Mouse (Mus musculus) liver, postnatal 0 days (tissue): ENCODE data around the gene Synpr. TPM values are rescaled to one million over a fixed set of nuclear protein-coding genes. Genes with fewer than 3 reads are reported as not detected.

Experiments
- ATAC-seq: fragments of 200-750 bp; cut with Nextera tagmentation; 2 replicates; pipeline ENCODE4 v1.8.0; 2017; ENCODE audit warnings: mild to moderate bottlenecking, moderate library complexity
- DNase-seq: peaks from one replicate; pipeline ENCODE4 v3.0.0-alpha.2; 2016
- H3K27ac ChIP-seq: fragments of 300-500 bp; sonication (generic); 2 replicates; pipeline ENCODE4 v1.5.1; 2014; ENCODE audit warnings: antibody characterized with exemption, moderate library complexity, mild to moderate bottlenecking, low read depth
- H3K27me3 ChIP-seq: fragments of 300-500 bp; sonication (generic); 2 replicates; pipeline ENCODE4 v1.6.1; 2014; ENCODE audit warnings: low read length, control low read depth, mixed read lengths; ENCODE audit not compliant: insufficient read depth
- H3K36me3 ChIP-seq: fragments of 300-500 bp; sonication (generic); replicated peaks from 2 replicates; pipeline ENCODE4 v1.6.1; 2014; ENCODE audit warnings: mild to moderate bottlenecking, control low read depth, low read length, moderate library complexity, mixed read lengths; ENCODE audit not compliant: insufficient read depth
- H3K4me1 ChIP-seq: fragments of 300-500 bp; sonication (generic); 2 replicates; pipeline ENCODE4 v1.6.1; 2014; ENCODE audit warnings: antibody characterized with exemption, mild to moderate bottlenecking, control low read depth; ENCODE audit not compliant: insufficient read depth
- H3K4me2 ChIP-seq: fragments of 300-500 bp; sonication (generic); 2 replicates; pipeline ENCODE4 v1.6.1; 2014; ENCODE audit warnings: low read depth, mild to moderate bottlenecking, low read length, moderate library complexity, mixed read lengths
- H3K4me3 ChIP-seq: fragments of 300-500 bp; sonication (generic); 2 replicates; pipeline ENCODE4 v1.5.1; 2014; ENCODE audit warnings: low read depth, low read length
- H3K9ac ChIP-seq: fragments of 300-500 bp; sonication (generic); replicated peaks from 2 replicates; pipeline ENCODE4 v1.6.1; 2014; ENCODE audit warnings: mild to moderate bottlenecking, moderate library complexity
- H3K9me3 ChIP-seq: fragments of 300-500 bp; sonication (generic); 2 replicates; pipeline ENCODE4 v1.6.1; 2016; ENCODE audit warnings: mild to moderate bottlenecking, control low read depth, low read length, mixed read lengths
- CTCF ChIP-seq: sonication (generic); IDR thresholded peaks from 2 replicates; pipeline ENCODE4 v1.5.1; 2016; ENCODE audit warnings: antibody characterized with exemption, low read depth
- EP300 ChIP-seq: IDR thresholded peaks from 2 replicates; pipeline ENCODE4 v1.6.1; 2016; ENCODE audit warnings: antibody characterized with exemption, low read depth, mild to moderate bottlenecking
- WGBS: fragments of 180-500 bp; shearing (Covaris S2); extraction: QIAGEN DNeasy Blood & Tissue Kit; methylation state at CpG from one replicate; pipeline ENCODE4 v1.1.7; 2014; ENCODE audit not compliant: insufficient replicate concordance; 5-methylcytosine and 5-hydroxymethylcytosine counted together
- polyA plus RNA-seq: library from polyadenylated mRNA; unstranded; fragments of >200 nt; fragmentation: Nextera tagmentation; extraction: Ambion mirVana; gene quantifications from 2 replicates; pipeline ENCODE4 v1.2.1, GENCODE M21; 2015

The Synpr gene
- polyA plus RNA-seq, 1 experiment from 2014 or later: not detected

DNA sequence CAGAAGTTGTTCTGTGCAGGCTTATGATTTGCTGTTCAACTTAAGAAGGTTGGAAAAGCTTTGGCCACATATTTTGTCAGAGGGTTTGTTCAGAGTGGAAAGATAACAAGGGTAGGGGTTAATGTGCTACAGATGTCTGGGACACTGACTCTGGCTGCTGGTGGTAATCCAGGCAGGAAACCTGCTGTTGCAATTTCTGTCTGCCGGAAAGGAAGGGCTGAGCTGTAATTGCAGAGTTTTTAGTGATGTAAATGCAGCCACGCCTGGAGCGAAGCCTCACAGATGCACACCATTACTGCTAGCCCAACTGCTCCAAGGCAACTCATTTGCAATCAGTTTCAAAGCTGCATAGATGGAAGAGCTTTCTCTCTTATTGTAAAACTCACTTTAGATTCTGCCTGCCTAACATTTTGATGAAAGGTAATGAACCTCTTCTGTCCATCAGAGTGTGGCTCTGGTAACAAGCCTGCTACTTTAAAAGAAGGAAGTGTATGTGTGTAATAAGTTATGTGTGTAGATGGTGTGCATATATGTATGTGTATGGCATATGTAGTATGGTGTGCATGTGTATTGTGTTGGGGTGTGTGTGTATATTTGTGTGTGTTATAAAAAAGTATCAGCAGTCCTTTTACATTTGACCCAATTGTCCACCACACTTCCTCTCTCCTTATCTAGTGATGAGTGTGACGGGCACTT, 64.7 kb downstream of the Synpr start:
- Histone ChIP-seq H3K4me3 (no peak overlapping the region), H3K4me2 (no peak overlapping the region), H3K27ac (no peak overlapping the region), H3K9ac (no peak overlapping the region), H3K9me3 (no peaks in the 10 kb centered on the region), H3K36me3 (no peaks in the 10 kb centered on the region), H3K27me3 (no peaks in the 10 kb centered on the region), H3K4me1 (no peaks in the 10 kb centered on the region)
- DNase-seq (no peak), ATAC-seq (no peak)
- TF ChIP-seq CTCF (no peak), EP300 (no peak)
- 51% methylated on average over 4 of the region's 4 CpGs for WGBS

DNA sequence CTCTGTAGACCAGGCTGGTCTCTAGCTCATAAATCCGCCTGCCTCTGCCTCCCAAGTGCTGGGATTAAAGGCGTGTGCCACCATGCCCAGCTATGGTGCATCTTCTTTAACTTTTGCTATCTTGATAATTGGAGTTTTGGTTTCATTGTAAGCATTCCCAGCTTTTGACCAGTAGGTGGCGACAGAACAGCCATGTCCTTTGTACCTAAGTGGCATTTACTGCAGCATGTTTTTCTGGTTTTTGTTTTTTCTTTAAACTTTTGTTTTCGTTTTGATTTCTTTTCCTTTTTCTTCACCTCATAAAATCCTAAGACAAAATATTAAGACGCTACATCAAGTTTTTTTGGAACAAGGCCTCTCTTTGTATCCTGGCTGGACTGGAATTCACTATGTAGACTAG, 69.6 kb downstream of the Synpr start:
- H3K9me3 ChIP-seq: no peaks in the 10 kb centered on the region
- H3K27ac ChIP-seq: no peak overlapping the region
- no peak overlapping the region for H3K4me2 ChIP-seq
- H3K4me3 ChIP-seq: no peak overlapping the region
- ATAC-seq: no peak
- H3K36me3 ChIP-seq: no peaks in the 10 kb centered on the region
- H3K9ac ChIP-seq: no peak overlapping the region
- DNase-seq: no peak
- WGBS: 25% methylated on average over 5 of the region's 5 CpGs
- no peaks in the 10 kb centered on the region for H3K4me1 ChIP-seq
- no peaks in the 10 kb centered on the region for H3K27me3 ChIP-seq
- peak; percentile 77 for TF ChIP-seq CTCF
- TF ChIP-seq EP300: no peak

DNA sequence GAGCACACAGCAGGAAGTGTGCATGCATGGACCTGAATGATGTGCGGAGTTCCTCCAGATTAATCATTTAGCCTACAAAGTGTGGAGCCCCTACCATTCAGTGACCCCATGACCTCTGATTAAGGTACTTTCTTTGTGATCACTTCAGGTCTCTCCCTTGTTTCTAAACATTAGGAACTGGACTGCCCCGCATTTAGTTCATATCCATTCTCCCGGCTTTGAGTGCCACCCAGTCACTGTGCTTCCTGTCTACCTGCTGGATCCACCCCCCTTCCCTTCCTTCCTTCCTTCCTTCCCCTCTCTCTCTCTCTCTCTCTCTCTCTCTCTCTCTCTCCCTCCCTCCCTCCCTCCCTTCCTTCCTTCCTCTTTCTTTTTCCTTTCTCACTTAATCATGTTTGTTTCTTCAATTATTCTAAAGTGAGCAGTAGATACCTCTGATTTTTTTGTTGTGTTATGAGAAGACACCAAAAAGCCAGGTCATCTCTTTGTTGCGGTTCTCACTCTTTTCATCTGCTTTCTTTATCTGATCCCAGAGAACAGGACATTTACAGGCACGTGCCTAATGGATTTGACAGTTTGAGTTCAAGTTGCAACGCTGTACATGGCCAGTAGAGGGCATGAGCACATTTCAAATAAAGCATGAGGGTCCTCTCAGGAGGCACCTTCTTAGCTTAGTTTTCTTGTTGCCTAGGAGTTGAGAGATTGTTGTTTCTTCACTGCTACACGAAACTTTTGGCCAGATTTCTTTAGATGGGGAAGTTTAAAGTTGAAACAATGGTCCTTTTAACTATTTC, 71.2 kb downstream of the Synpr start:
- WGBS: 13% methylated on average over 7 of the region's 7 CpGs

DNA sequence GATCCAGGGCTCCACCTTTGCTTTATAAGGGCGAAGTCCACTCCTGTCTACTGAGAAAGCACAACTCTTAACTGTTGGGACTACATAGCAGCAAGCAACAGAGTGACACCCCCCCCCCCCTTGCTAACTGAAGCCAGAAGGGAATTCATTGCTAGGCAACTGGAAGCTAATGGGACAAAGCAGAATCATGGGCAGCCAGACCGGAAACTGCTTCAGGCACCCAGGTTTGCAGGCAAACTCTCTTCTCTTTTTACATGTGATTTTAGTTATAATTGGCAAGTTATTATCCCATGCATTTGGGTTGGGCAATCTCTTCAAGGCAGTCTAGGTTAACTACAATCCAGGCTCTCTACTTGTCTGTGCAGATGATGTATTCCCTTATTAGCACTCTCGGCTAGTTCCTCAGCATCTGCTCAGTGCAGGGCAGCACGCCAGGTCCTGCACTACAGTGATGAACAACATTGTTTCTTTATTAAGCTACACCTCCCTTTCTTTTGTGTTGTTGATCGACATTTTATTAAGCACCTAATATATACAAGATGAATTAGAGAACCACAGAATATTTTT, 72.6 kb downstream of the Synpr start:
- H3K27me3 ChIP-seq: no peaks in the 10 kb centered on the region
- no peak overlapping the region for H3K4me3 ChIP-seq
- ATAC-seq (no peak), DNase-seq (no peak)
- TF ChIP-seq EP300 (no peak), CTCF (no peak)
- H3K36me3 ChIP-seq: no peaks in the 10 kb centered on the region
- H3K9me3 ChIP-seq: no peaks in the 10 kb centered on the region
- 65% methylated on average over 5 of the region's 5 CpGs for WGBS
- no peaks in the 10 kb centered on the region for H3K4me1 ChIP-seq
- no peak overlapping the region for H3K9ac ChIP-seq
- no peak overlapping the region for H3K27ac ChIP-seq
- H3K4me2 ChIP-seq: no peak overlapping the region

More for the DNA sequence above, 71.2 kb downstream of the Synpr start:
- Histone ChIP-seq H3K27ac (no peak overlapping the region), H3K4me2 (no peak overlapping the region), H3K27me3 (no peaks in the 10 kb centered on the region), H3K9me3 (no peaks in the 10 kb centered on the region), H3K4me3 (no peak overlapping the region), H3K9ac (no peak overlapping the region), H3K4me1 (no peaks in the 10 kb centered on the region), H3K36me3 (no peaks in the 10 kb centered on the region)
- TF ChIP-seq EP300 (no peak), CTCF (peak; percentile 83)
- peak; percentile 62 for DNase-seq
- no peak for ATAC-seq

DNA sequence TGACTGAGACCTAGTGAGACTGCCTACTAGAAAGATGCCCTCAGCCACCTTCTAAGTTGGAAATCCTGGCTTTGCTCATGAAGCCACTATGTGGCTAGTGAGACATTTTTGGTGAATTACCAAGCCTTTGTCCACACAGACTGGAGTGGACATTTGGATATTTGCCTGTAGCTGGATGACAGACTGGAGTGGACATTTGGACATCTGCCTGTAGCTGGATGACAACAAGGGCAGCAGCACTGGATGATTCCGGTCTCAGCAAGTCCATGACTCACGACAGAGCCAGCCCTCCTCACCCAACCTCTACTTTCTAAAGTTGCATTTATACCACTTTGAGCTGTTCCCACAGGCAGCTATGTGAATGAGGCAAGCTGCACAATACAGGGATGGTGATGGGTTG, 73.5 kb downstream of the Synpr start:
- no peak overlapping the region for H3K4me3 ChIP-seq
- no peaks in the 10 kb centered on the region for H3K4me1 ChIP-seq
- WGBS: 65% methylated on average over 2 of the region's 2 CpGs
- H3K27ac ChIP-seq: no peak overlapping the region
- no peaks in the 10 kb centered on the region for H3K36me3 ChIP-seq
- no peak for TF ChIP-seq EP300
- TF ChIP-seq CTCF: no peak
- H3K9me3 ChIP-seq: no peaks in the 10 kb centered on the region
- H3K9ac ChIP-seq: no peak overlapping the region
- ATAC-seq: no peak
- no peak overlapping the region for H3K4me2 ChIP-seq
- no peaks in the 10 kb centered on the region for H3K27me3 ChIP-seq
- no peak for DNase-seq

DNA sequence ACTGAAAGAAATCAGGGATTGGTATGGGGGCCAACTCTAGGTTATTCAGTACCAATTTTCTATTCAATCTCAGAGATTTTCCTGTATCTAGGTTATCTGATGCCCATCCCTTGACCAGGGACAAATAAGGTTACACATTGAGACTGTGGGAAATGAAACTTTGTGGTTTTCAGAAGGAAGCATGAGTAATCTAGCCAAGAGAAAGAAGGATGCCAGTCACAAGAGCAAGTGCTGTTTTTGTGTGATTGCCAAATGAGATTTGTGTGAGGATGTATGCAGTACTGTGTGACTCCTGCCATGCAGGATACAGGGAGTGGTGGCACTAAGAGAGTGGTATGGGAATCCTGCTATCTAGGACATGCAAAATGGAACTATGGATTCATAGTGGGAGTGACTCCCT, 76.6 kb downstream of the Synpr start:
- Histone ChIP-seq H3K4me3 (no peak overlapping the region), H3K4me1 (no peaks in the 10 kb centered on the region), H3K4me2 (no peak overlapping the region), H3K27me3 (no peaks in the 10 kb centered on the region), H3K9me3 (no peaks in the 10 kb centered on the region), H3K36me3 (no peaks in the 10 kb centered on the region), H3K9ac (no peak overlapping the region), H3K27ac (0 out of 2 replicates have a peak overlapping the region, but pooled peaks have one; percentile 16)
- DNase-seq (no peak), ATAC-seq (peak; percentile 75)
- TF ChIP-seq EP300 (no peak), CTCF (no peak)
